Mouse (Mus musculus) limb, embryonic 11.5 days (tissue): ENCODE results near the gene Mrpl33. TPM values are rescaled to one million over a fixed set of nuclear protein-coding genes. Genes with fewer than 3 reads are reported as not detected.
"Not testable (repeated sequence)": the region's sequence is repeated elsewhere in the genome, so short reads cannot be mapped to it uniquely, and the experiment has no call there.

ENCODE experiments used
- ATAC-seq: fragments of 200-750 bp; cut with Nextera tagmentation; 2 replicates; pipeline ENCODE4 v1.8.0; 2017; ENCODE audit warnings: low read depth; ENCODE audit not compliant: insufficient number of reproducible peaks, low FRiP score, low TSS enrichment
- DNase-seq: peaks from one replicate; pipeline ENCODE4 v3.0.0-alpha.2; 2015; ENCODE audit warnings: low spot score
- H3K27ac ChIP-seq: fragments of 300-500 bp; sonication (generic); replicated peaks from 2 replicates; pipeline ENCODE4 v1.5.1; 2014; ENCODE audit warnings: low read depth, mild to moderate bottlenecking, low read length
- H3K27me3 ChIP-seq: fragments of 300-500 bp; sonication (generic); 2 replicates; pipeline ENCODE4 v1.6.1; 2014; ENCODE audit warnings: mild to moderate bottlenecking, low read length, mixed read lengths; ENCODE audit not compliant: control insufficient read depth, insufficient read depth
- H3K36me3 ChIP-seq: fragments of 300-500 bp; sonication (generic); 2 replicates; pipeline ENCODE4 v1.6.1; 2014; ENCODE audit warnings: mild to moderate bottlenecking, low read length, moderate library complexity, mixed read lengths; ENCODE audit not compliant: control insufficient read depth, insufficient read depth
- H3K4me1 ChIP-seq: fragments of 300-500 bp; sonication (generic); 2 replicates; pipeline ENCODE4 v1.6.1; 2014; ENCODE audit warnings: low read length, mixed read lengths; ENCODE audit not compliant: control insufficient read depth, insufficient read depth
- H3K4me2 ChIP-seq: fragments of 300-500 bp; sonication (generic); 2 replicates; pipeline ENCODE4 v1.6.1; 2014; ENCODE audit warnings: low read depth, mild to moderate bottlenecking, moderate library complexity; ENCODE audit not compliant: severe bottlenecking
- H3K4me3 ChIP-seq: fragments of 300-500 bp; sonication (generic); 2 replicates; pipeline ENCODE4 v1.5.1; 2014; ENCODE audit warnings: low read depth, low read length
- H3K9ac ChIP-seq: fragments of 300-500 bp; sonication (generic); 2 replicates; pipeline ENCODE4 v1.6.1; 2014; ENCODE audit warnings: mild to moderate bottlenecking, low read length
- H3K9me3 ChIP-seq: fragments of 300-500 bp; sonication (generic); 2 replicates; pipeline ENCODE4 v1.6.1; 2016; ENCODE audit warnings: low read length; ENCODE audit not compliant: control insufficient read depth
- WGBS: fragments of 180-500 bp; shearing (Covaris S2); extraction: QIAGEN DNeasy Blood & Tissue Kit; methylation state at CpG from one replicate; pipeline ENCODE4 v1.1.7; 2014; 5-methylcytosine and 5-hydroxymethylcytosine counted together
- polyA plus RNA-seq: library from polyadenylated mRNA; unstranded; fragments of >200 nt; fragmentation: Nextera tagmentation; extraction: Ambion mirVana; gene quantifications from 2 replicates; pipeline ENCODE4 v1.2.1, GENCODE M21; 2014

The Mrpl33 gene
- polyA plus RNA-seq, 1 experiment from 2014 or later, result 254 TPM

DNA sequence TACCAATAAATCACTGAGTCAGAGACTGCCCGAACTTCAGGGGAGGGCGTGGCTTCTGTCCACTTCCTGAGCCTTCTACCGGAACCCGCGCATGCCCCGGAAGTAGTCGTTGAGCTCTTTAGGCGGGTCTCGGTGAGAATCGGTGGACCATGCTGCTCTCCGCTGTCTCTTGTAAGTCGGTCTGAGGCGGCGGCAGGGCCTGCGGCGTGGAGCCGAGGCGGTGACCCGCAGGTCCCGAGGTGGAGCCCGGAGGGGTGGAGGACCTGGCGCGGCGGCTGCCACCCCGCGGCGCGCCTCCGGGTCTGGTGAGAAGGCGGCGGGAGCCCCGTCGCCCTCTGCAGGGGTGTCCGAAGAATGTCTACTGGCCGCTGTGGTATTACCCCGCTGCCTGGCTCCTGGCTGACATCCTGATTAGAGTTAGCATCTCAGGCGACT lies 17.1 kb downstream of the Mrpl33 start:
- peak overlapping the region; percentile 73 for H3K4me3 ChIP-seq
- no peaks in the 10 kb centered on the region for H3K9me3 ChIP-seq
- H3K27me3 ChIP-seq, result no peaks in the 10 kb centered on the region
- H3K4me1 ChIP-seq, result peaks cover 5% of the 10 kb centered on the region; the same call in 1 of the 2 replicates
- H3K9ac ChIP-seq, result peak overlapping the region; percentile 83
- peak overlapping the region; percentile 75 for H3K27ac ChIP-seq
- under 1% methylated on average over 37 of the region's 37 CpGs for WGBS
- ATAC-seq (peak; percentile 82), DNase-seq (peak; percentile 90)
- H3K4me2 ChIP-seq, result peak overlapping the region; percentile 39
- H3K36me3 ChIP-seq, result no peaks in the 10 kb centered on the region

DNA sequence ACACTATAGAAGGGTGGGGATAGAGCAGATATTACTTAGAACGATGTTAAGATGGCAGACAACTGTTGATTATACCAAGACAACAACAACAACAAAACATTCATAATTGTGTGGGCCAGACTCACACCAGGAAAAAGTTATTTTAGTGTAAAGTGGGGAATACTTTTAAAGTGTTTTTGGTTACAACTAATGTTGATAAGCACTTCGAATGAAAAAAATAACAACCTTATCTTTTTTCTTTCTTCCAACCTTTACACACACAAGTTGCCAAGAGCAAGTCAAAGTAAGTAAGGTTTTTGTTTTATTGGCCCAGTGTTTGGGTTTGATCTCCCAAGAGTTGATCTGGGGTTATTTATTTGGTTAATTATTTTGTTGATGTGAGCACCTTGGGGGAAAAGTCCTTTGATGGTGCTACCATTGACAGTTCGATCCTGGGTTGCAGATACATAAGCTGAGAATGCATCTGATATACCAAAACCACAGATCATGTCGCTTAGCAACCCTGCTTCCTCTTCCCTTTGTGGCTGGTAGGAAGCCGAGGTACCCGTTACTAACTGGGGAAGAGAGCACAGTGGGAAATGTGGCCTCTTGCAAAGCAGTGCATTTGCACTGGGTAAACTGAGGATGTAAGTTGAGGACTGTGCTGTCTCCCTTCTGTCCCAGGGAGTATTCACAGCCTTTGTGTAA lies 17.7 kb downstream of the Mrpl33 start:
- Histone ChIP-seq H3K9ac (peak overlapping the region; percentile 83), H3K27ac (no peak overlapping the region), H3K27me3 (no peaks in the 10 kb centered on the region), H3K4me2 (peak overlapping the region; percentile 39), H3K4me1 (peaks cover 5% of the 10 kb centered on the region; the same call in 1 of the 2 replicates), H3K4me3 (peak overlapping the region; percentile 73), H3K9me3 (no peaks in the 10 kb centered on the region), H3K36me3 (0 out of 2 replicates have a peak, but pooled peaks cover 3% of the 10 kb centered on the region)
- whole genome bisulfite sequencing, result 61% methylated on average over 6 of the region's 6 CpGs
- ATAC-seq (no peak), DNase-seq (no peak)

DNA sequence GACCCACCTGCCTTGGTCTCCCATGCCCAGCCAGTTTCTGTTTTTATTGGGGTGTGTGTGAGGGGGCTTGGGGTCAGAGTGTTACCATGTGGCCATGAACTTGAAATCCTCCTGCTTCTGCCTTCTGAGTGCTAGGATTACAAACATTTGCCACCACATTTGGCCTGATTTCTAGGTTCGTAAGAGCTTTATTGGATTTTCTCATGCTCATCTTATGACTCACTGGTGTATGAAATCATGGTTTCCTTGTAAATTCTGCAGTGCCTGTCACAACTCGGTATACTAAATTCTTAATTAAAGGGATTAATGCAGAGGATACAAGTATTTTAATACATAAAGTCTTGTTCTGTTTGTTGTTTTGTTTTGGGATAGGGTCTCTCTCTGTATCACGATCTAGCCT lies 23.6 kb downstream of the Mrpl33 start:
- H3K4me2 ChIP-seq, result no peak overlapping the region
- no peaks in the 10 kb centered on the region for H3K4me1 ChIP-seq
- no peak for DNase-seq
- no peak overlapping the region for H3K27ac ChIP-seq
- H3K27me3 ChIP-seq, result no peaks in the 10 kb centered on the region
- H3K9me3 ChIP-seq, result no peaks in the 10 kb centered on the region
- no peak overlapping the region for H3K9ac ChIP-seq
- H3K36me3 ChIP-seq, result peaks cover 6% of the 10 kb centered on the region
- no peak for ATAC-seq
- WGBS, result 90% methylated on average over 3 of the region's 3 CpGs
- H3K4me3 ChIP-seq, result no peak overlapping the region

DNA sequence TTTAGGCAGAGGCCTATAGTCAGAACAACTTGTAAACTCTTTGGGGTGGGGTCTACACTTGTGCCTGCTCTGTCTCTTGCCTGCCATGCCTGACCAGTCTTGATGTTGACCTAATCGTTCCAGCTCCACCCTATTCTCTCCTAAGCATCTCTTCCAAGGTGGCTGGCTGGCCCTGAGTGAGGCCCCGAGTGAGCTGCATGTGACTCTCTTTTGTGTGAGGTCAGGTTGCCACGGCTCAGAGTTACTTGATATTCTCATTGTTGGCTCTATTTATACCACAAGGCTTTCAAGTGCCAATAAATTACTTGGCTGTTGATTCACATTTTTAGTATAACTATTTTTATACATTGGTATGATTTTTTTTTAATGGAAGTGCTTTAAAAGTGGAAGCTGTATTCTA lies 30.4 kb downstream of the Mrpl33 start:
- no peak overlapping the region for H3K4me2 ChIP-seq
- H3K9me3 ChIP-seq, result no peaks in the 10 kb centered on the region
- H3K9ac ChIP-seq, result no peak overlapping the region
- H3K4me3 ChIP-seq, result no peak overlapping the region
- H3K4me1 ChIP-seq, result no peaks in the 10 kb centered on the region
- no peaks in the 10 kb centered on the region for H3K36me3 ChIP-seq
- WGBS, result 61% methylated on average over 3 of the region's 3 CpGs
- ATAC-seq, result no peak
- no peaks in the 10 kb centered on the region for H3K27me3 ChIP-seq
- no peak overlapping the region for H3K27ac ChIP-seq
- DNase-seq, result no peak

DNA sequence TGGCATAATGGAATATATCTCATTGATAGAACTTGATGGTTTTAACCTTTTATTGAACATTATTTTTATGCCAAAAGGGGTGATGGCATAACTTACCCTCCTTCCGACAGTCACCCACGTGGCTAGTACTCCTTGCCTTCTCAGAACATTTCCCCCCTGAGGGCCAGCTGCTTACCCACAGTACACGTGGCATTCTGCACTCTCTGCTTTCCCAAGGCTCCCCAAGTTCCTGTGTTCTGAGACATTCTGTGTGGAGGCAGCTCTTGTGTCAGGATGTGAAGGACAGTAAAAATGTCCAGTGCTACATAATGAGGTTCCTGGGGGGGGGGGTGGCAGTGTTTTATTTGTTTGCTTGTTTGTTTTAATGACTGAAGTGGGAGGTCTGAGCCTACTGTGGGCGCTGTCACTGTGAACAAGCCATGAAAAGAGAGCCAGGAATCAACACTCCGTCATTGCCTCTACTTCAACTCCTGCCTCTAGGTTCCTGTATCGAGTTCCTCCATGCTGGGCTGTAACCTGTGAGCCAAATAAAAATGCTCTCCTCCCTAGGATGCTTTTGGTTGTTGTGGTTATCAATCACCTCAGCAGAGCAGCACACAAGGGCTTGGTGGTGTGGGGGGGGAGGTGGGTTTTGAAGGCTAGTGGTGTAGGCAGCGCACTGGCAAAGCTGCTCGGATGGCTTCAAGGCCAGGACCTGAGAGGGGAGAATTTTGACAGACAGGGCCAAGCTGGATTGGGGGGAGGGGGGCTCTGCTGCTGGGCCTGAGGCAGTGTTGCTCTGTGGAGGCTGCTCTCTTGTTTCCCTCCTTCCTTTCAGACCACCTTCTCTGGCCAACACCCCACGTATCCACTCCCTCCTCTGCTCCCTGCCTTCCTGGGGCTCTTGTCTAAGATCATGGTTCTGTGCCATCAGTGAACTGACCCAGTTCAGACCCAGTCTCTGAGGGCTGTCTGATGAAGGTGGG lies 31.1 kb downstream of the Mrpl33 start:
- ATAC-seq, result no peak
- Histone ChIP-seq H3K4me1 (no peaks in the 10 kb centered on the region), H3K9ac (no peak overlapping the region), H3K27ac (0 out of 2 replicates have a peak overlapping the region, but pooled peaks have one; percentile 36), H3K27me3 (no peaks in the 10 kb centered on the region), H3K4me3 (no peak overlapping the region), H3K9me3 (no peaks in the 10 kb centered on the region), H3K36me3 (no peaks in the 10 kb centered on the region), H3K4me2 (no peak overlapping the region)
- 49% methylated on average over 9 of the region's 9 CpGs for WGBS
- peak; percentile 29 for DNase-seq

DNA sequence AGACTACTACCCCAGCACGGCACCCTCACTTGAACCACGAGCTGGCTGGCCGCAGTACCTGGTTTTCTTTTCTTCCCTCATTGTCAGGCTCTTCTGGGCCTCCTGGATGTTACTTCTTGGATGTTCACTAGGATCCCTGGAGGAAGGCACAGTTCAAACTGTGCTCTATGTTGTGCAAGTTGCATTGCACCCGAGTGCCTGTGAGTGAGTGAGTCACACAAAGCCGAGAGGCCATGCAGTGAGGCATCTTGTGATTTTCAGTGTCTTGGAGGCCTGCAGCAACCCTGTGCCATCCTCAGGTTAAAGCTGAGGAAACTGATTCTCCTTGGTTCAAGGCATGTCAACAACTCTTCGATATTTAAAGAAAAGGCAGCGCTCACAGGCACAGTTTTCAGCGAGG lies 31.8 kb downstream of the Mrpl33 start:
- H3K4me3 ChIP-seq, result no peak overlapping the region
- H3K36me3 ChIP-seq, result no peaks in the 10 kb centered on the region
- H3K27ac ChIP-seq, result no peak overlapping the region
- H3K27me3 ChIP-seq, result no peaks in the 10 kb centered on the region
- ATAC-seq (no peak), DNase-seq (no peak)
- no peak overlapping the region for H3K9ac ChIP-seq
- H3K9me3 ChIP-seq, result no peaks in the 10 kb centered on the region
- no peak overlapping the region for H3K4me2 ChIP-seq
- WGBS, result 87% methylated on average over 8 of the region's 8 CpGs
- no peaks in the 10 kb centered on the region for H3K4me1 ChIP-seq

DNA sequence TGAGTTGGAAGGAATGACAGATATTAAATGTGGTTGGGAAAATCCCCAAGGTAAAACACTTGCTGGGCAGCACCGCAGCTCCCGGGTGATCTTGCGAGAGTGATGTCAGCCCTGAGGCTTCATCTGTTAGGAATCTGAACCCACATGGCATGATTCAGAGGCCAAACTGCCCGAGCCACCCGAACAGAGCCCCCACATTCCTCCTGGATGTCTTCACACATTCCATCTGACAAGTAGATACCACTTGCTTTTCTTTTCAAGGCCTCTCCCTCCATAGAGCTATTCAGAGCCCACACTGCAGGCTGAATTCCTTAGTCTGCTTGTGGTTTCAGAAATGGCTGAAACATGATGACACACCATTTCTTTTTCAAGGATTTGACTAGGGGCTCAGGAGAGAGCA lies 33.3 kb downstream of the Mrpl33 start:
- no peak overlapping the region for H3K9ac ChIP-seq
- H3K4me3 ChIP-seq, result no peak overlapping the region
- H3K27ac ChIP-seq, result no peak overlapping the region
- H3K36me3 ChIP-seq, result no peaks in the 10 kb centered on the region
- no peaks in the 10 kb centered on the region for H3K27me3 ChIP-seq
- 69% methylated on average over 5 of the region's 5 CpGs for WGBS
- no peak overlapping the region for H3K4me2 ChIP-seq
- no peaks in the 10 kb centered on the region for H3K4me1 ChIP-seq
- DNase-seq, result no peak
- ATAC-seq, result no peak
- H3K9me3 ChIP-seq, result no peaks in the 10 kb centered on the region

DNA sequence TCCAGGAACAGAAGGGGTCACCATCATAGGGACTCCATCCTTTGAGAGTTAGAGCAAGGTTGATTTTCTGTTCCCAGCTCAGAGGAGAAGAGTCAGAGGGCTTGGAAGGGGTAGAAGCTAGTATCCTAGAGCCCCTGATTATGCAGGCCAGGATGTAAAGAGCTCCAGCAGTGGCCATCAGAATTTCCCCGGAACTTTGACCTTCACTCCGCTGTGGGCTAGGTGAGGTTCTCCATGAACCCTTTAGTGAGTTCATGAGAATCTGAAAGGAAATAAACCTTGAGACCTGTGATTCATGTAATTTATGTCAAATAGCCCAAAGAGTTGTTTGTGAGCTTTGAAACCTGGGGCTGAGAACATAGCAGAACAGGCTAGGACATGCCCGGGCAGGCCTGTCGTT lies 34.4 kb downstream of the Mrpl33 start:
- H3K27me3 ChIP-seq, H3K4me2 ChIP-seq, H3K9ac ChIP-seq, ATAC-seq, DNase-seq, H3K4me1 ChIP-seq, H3K4me3 ChIP-seq, H3K27ac ChIP-seq, H3K36me3 ChIP-seq, H3K9me3 ChIP-seq: not testable (repeated sequence)
- WGBS, result 98% methylated on average over 4 of the region's 4 CpGs
